Mouse (Mus musculus) ES-Bruce4 (cell line): Measurements from ENCODE around the gene Leprot. TPM values are rescaled to one million over a fixed set of nuclear protein-coding genes. Genes with fewer than 3 reads are reported as not detected.

Experiments
- H3K27ac ChIP-seq: 2 replicates; pipeline ENCODE4 v1.5.1; 2012; ENCODE audit warnings: low read length, inconsistent platforms; ENCODE audit not compliant: insufficient read depth
- H3K27me3 ChIP-seq: 2 replicates; pipeline ENCODE4 v1.6.1; 2012; ENCODE audit warnings: mild to moderate bottlenecking, low read length, inconsistent platforms; ENCODE audit not compliant: control insufficient read depth, poor library complexity, insufficient read depth, severe bottlenecking
- H3K36me3 ChIP-seq: 2 replicates; pipeline ENCODE4 v1.6.1; 2012; ENCODE audit warnings: inconsistent platforms, mild to moderate bottlenecking, low read length, moderate library complexity; ENCODE audit not compliant: control insufficient read depth, poor library complexity, insufficient read depth, severe bottlenecking
- H3K4me1 ChIP-seq: one replicate; pipeline ENCODE4 v1.8.1; 2011; ENCODE audit warnings: low read length; ENCODE audit not compliant: control insufficient read depth, insufficient read depth
- H3K4me3 ChIP-seq: 2 replicates; pipeline ENCODE4 v1.5.1; 2011; ENCODE audit warnings: low read depth, mild to moderate bottlenecking, low read length
- H3K9ac ChIP-seq: 2 replicates; pipeline ENCODE4 v1.6.1; 2012; ENCODE audit warnings: low read depth, mild to moderate bottlenecking, inconsistent platforms; ENCODE audit not compliant: poor library complexity, severe bottlenecking
- H3K9me3 ChIP-seq: replicated peaks from 2 replicates; pipeline ENCODE4 v1.6.1; 2012; ENCODE audit warnings: mild to moderate bottlenecking, low read length, inconsistent platforms; ENCODE audit not compliant: control insufficient read depth, poor library complexity, insufficient read depth, severe bottlenecking
- CTCF ChIP-seq: IDR thresholded peaks from one replicate; pipeline ENCODE4 v1.8.1; 2011; ENCODE audit warnings: low read depth, low read length
- EP300 ChIP-seq: IDR thresholded peaks from 2 replicates; pipeline ENCODE4 v1.6.1; 2011; ENCODE audit warnings: low read depth, low read length; ENCODE audit not compliant: insufficient read depth
- POLR2A ChIP-seq: IDR thresholded peaks from one replicate; pipeline ENCODE4 v1.8.1; 2011; ENCODE audit warnings: low read length; ENCODE audit not compliant: insufficient read depth
- polyA plus RNA-seq: library from polyadenylated mRNA; stranded (reverse); fragments of >200 nt; gene quantifications from 2 replicates; pipeline ENCODE4 v1.2.4, GENCODE M21; 2011; ENCODE audit warnings: low read depth; ENCODE audit not compliant: missing spikeins, insufficient read depth, insufficient read length

Leprot gene
- polyA plus RNA-seq, 1 experiment: 57.7 TPM

DNA sequence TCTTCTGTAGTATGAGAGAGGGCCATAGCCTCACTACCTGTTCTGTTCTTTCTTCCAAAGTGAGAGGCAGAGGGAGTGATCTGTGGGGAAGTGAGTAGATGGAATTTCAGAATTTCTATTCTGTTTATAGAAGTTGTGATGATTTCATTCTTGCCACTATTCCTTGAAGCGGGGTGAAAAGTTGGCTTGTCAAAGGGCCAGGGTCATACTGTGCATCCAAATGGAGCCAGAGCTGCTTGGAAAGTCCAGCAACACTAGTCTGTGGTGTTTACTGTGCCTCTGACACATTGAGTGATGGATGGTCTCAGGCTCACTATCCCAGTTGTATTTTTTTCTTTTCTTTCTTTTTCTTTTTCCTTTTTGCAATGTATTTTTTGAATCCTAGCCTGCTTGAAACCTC is 51.9 kb downstream of the Leprot start:
- no peak overlapping the region for H3K4me3 ChIP-seq
- no peak overlapping the region for H3K9ac ChIP-seq
- no peaks in the 10 kb centered on the region for H3K4me1 ChIP-seq
- TF ChIP-seq EP300 (no peak), CTCF (no peak), POLR2A (no peak)
- H3K36me3 ChIP-seq: no peaks in the 10 kb centered on the region
- no peak overlapping the region for H3K27ac ChIP-seq
- H3K27me3 ChIP-seq: no peaks in the 10 kb centered on the region
- H3K9me3 ChIP-seq: no peaks in the 10 kb centered on the region

DNA sequence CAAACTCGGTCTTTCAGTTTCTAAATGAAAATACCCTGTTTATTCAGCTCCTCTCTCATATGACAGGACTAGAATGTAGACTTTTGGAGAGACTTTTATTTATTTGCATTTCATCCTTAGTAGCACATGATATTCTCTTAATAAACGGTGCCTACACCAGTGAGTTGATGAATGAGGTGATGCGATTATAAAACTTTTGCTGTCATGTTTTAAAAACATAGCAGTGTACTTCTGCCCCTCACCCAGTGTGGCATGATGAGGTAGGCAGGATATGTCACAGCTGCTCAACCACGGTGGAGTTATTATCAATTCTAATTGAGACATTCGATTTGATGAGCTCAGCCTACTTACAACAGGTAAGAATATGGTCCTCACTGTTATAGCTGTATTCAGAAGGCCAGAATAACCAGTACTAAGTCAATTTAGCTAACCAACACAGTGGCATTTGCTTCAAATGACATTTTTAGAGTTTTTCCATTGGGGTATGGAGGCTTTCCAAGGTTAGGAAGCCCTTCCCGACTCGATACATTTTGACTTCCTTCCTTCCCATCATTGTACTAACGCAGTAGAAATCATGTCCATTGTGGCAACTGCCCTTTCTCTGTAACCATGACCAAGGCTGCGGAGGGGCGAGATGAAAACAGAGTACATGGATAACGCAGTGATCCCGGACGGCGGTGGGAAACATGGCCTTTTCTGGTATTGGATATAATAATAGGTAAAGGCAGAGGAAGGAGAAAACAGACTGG is 53.5 kb downstream of the Leprot start:
- Histone ChIP-seq H3K9ac (no peak overlapping the region), H3K27ac (no peak overlapping the region), H3K27me3 (no peaks in the 10 kb centered on the region), H3K4me3 (no peak overlapping the region), H3K9me3 (no peaks in the 10 kb centered on the region), H3K36me3 (no peaks in the 10 kb centered on the region), H3K4me1 (no peaks in the 10 kb centered on the region)
- TF ChIP-seq CTCF: no peak

DNA sequence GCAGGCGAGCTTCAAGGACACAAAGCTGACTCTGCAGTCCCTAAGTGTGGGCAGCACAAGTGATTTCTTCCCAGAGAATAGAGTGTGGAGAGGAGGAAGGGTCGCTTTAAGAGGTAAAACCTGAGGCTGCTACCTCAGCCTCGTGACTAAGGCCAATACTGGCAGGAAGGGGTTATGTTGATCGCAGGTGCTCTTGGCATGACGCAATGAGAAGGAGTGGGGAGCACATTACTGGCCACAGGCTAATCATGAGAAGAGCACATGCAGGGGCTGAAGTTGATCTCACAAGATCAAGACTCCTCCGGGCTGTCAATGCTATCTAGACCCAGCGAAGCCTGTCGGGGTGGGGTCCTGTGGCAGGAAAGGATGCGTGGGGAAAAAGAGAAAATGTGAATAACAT is 57.8 kb downstream of the Leprot start:
- H3K4me1 ChIP-seq: no peaks in the 10 kb centered on the region
- H3K27me3 ChIP-seq: no peaks in the 10 kb centered on the region
- no peaks in the 10 kb centered on the region for H3K36me3 ChIP-seq
- H3K27ac ChIP-seq: no peak overlapping the region
- TF ChIP-seq POLR2A (no peak), EP300 (no peak), CTCF (no peak)
- no peaks in the 10 kb centered on the region for H3K9me3 ChIP-seq
- H3K9ac ChIP-seq: no peak overlapping the region
- no peak overlapping the region for H3K4me3 ChIP-seq

DNA sequence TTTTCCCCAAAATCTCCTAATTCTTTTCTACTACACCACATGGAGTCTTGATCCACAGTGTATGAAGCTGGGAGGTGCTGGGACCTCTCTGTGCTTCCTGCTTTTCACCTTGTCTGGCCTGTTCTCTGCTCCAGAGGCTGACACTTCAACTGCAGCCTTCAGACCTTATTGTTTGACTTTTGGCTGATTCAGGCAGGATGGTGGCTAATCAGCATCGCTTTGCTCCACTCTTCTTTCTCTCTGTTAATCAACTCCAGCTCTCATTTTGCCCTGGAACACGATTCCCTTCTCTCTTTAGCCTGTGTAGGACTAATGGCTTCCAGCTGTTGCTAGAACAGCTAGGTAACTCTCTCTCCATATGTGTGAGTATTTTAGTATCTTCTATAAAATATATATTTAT is 59.7 kb downstream of the Leprot start:
- Histone ChIP-seq H3K4me3 (no peak overlapping the region), H3K27me3 (no peaks in the 10 kb centered on the region), H3K36me3 (no peaks in the 10 kb centered on the region), H3K27ac (no peak overlapping the region), H3K9ac (no peak overlapping the region), H3K9me3 (no peaks in the 10 kb centered on the region), H3K4me1 (no peaks in the 10 kb centered on the region)
- TF ChIP-seq POLR2A (no peak), CTCF (no peak), EP300 (no peak)

DNA sequence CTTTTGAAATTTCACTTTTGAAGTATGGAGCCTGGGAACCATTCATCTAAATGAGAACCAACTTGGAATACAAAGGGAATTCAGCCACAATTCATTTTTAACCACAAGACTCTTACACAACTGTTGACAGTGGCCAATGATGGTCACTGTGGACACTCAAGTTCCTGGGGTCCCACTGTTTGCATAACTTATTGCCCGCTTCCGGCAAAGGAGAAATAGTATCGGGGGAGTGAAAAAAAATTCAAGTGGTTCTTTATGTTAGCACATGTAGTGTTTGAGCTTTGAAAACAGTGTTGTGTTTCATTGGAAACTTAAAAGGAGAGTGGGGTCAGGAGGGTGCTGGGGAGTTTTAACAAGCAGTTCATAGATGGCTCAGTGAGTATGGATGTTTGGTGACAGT is 60.4 kb downstream of the Leprot start:
- H3K9me3 ChIP-seq: no peaks in the 10 kb centered on the region
- no peak overlapping the region for H3K27ac ChIP-seq
- no peak overlapping the region for H3K9ac ChIP-seq
- no peak overlapping the region for H3K4me3 ChIP-seq
- H3K4me1 ChIP-seq: no peaks in the 10 kb centered on the region
- H3K27me3 ChIP-seq: no peaks in the 10 kb centered on the region
- TF ChIP-seq EP300: no peak
- no peak for TF ChIP-seq POLR2A
- no peak for TF ChIP-seq CTCF
- no peaks in the 10 kb centered on the region for H3K36me3 ChIP-seq

Other genes with a start within 250 kb of the Leprot start
- gene Ak4, start 228.4 kb upstream of the Leprot start, polyA plus RNA-seq: 61.4 and 62.7 TPM in 2 replicates
- 11.3 and 15.5 TPM in 2 replicates for gene Dnajc6, start 151.1 kb upstream of the Leprot start, polyA plus RNA-seq
- gene Lepr, start 69.7 kb downstream of the Leprot start, polyA plus RNA-seq: 1.6 and 1.7 TPM in 2 replicates
- not detected in 2 replicates for gene B020004J07Rik, start 196.3 kb downstream of the Leprot start, polyA plus RNA-seq
- gene C130073F10Rik, start 246.1 kb downstream of the Leprot start, polyA plus RNA-seq: 3.7 and 4.9 TPM in 2 replicates